Mouse (Mus musculus) liver, embryonic 14 days (tissue): Measurements from ENCODE around the gene Oas1f. TPM values are rescaled to one million over a fixed set of nuclear protein-coding genes. Genes with fewer than 3 reads are reported as not detected.

Experiments
- polyA plus RNA-seq: library from polyadenylated mRNA; depleted of rRNA; stranded (reverse); fragments of >200 nt; gene quantifications from 2 replicates; pipeline ENCODE4 v1.2.3, GENCODE M21; 2012; rRNA removed

Oas1f gene
- not detected in 2 replicates for polyA plus RNA-seq

DNA sequence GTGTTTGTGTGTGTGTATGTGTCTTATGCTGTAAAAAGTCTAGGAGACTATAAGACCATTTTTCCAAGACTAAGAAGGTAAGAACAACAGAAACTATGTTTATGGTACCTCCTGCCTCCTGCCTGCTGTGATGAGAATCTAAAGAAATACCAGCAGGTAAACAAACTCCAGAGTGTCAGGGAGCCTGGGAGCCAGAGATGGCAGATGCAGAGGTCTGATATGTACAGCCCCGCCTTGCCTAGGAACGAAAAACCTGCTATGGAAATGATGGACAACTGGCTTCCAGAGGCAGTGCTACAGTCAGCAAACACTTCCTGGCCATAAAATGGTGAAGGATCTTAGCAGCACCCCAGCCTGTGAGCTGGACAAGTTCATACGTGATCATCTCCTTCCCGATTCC is at the start of gene Oas1f:
Gene Oas1f, plus strand, starts transcription at position 301 of the 400 bp plus-strand sequence.

DNA sequence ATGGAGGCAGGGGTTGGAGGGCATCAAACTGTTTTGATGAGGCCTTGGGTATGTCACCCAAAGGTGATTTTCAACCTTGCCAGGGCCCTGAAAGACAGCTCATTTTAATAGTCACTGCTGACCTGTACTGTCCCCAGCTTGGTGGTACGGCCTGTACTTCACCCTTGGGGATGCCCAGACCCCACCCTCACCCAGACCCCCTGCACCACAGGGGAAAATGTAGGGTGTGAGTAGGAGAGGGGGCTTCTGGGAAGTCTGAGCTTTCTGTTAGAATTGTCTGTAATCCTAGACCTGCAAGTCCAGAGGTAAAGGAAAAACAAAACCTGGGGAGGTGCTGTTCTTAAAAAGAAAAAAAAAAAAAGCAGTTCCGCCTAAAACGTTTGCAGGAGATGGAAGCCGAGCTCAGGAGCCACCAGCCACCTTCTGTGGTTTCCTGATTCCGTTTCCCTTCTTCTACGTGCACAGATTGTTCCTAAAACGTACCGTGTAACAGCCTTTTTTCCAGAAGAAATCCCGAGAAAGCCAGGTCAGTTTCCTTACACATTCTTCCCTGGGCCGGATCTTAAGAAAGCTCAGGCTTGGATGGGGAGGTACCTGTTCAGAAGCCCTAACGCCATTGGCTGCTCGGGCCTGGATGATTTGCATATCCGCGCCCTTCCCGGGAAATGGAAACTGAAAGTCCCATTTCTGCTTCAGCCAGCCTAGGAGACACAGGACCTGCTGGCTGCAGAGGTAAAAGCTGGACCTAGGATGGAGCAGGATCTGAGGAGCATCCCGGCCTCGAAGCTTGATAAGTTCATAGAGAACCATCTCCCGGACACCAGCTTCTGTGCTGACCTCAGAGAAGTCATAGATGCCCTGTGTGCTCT is 35.0 kb upstream of the Oas1f start, which contains the start of gene Oas1c:
Gene Oas1c, minus strand, starts transcription at position 564 of the 869 bp plus-strand sequence.

DNA sequence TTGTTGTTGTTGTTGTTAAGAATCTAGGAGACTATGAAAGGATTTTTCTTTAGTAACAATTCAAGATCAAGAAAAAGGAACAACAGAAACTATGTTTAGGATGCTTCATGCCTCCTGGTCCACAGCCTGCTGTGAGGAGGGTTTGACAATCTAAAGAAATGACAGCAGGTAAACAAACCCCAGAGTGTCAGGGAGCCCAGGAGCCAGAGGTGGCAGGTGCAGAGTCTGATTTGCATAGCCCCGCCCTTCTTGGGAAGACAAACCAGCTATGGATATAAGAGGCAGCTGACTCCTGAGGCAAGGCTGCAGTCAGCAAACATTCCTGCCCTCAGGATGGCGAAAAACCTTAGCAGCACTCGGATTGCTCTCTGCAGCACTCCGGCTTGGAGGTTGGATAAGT is 14.0 kb downstream of the Oas1f start, which contains the start of gene Oas1h:
Gene Oas1h, plus strand, starts transcription at position 301 of the 400 bp plus-strand sequence.

DNA sequence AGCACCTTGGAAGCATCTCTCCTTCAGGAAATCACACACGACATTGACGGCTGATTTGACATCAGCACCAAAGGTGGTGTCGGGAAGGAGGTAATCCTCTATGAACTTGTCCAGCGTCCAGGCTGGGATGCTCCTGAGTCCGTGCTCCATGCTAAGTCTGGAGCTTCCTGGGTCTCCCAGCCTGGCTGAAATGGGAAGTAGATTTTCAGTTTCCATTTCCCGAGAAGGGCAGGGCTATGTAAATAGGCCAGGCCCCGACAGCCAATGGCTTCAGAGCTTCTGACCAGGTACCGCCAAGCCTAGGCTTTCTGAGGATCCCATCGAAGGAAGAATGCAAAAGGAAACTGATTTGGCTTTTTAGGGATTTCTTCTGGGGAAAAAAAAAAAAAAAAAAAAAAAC is 40.2 kb downstream of the Oas1f start, which contains the start of gene Oas1g:
Gene Oas1g, minus strand, starts transcription at position 201 of the 400 bp plus-strand sequence.

DNA sequence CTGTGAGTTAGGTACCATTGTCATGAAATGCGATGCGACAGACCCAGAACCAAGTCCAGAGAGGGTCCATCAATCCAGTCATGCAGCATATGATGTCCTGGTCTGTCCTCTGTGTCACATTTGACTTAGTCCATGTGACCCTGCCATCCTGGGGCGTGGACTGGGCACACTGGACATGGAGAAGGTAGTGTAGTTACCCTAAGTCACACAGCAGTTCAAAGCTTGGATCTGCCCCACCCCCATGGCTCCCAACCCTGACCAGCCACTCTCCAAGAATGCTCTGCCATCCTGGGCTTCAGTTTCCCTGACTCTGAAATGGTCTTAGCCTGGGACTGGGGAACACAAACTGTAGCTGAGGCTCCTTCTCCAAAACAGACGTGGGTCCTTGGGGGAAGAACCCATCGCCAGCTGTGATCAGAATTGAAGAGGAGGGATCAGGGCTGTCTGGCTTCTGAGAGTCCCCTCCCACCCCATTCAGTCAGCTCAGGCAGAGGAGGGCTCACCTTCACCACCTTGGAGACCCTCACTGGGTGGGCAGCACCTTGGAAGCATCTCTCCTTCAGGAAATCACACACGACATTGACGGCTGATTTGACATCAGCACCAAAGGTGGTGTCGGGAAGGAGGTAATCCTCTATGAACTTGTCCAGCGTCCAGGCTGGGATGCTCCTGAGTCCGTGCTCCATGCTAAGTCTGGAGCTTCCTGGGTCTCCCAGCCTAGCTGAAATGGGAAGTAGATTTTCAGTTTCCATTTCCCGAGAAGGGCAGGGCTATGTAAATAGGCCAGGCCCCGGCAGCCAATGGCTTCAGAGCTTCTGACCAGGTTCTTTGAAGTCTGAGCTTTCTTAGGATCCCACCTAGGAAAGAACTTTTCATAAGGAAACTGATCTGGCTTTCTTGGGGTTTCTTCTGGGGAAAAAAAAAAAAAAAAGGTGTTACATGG is 59.9 kb downstream of the Oas1f start, which contains the start of gene Oas1a:
Gene Oas1a, minus strand, starts transcription at position 731 of the 943 bp plus-strand sequence.

Other genes with a start within 250 kb of the Oas1f start
- gene Rita1, start 234.8 kb upstream of the Oas1f start, polyA plus RNA-seq, result 4.2 and 5.6 TPM in 2 replicates
- gene Ddx54, start 234.6 kb upstream of the Oas1f start, polyA plus RNA-seq, result 12.0 and 12.6 TPM in 2 replicates
- gene Cfap73, start 213.1 kb upstream of the Oas1f start, polyA plus RNA-seq, result not detected in 2 replicates
- 0.07 and 0.08 TPM in 2 replicates for gene Rasal1, start 198.6 kb upstream of the Oas1f start, polyA plus RNA-seq
- 0.03 and 0.15 TPM in 2 replicates for gene Dtx1, start 135.4 kb upstream of the Oas1f start, polyA plus RNA-seq
- 1.3 and 2.1 TPM in 2 replicates for gene Oas2, start 97.5 kb upstream of the Oas1f start, polyA plus RNA-seq
- gene Oas3, start 69.7 kb upstream of the Oas1f start, polyA plus RNA-seq, result 0.19 and 1.0 TPM in 2 replicates
- 0.01 TPM in 1 of 2 replicates, not detected in the other for gene Oas1e, start 51.8 kb upstream of the Oas1f start, polyA plus RNA-seq
- 0.15 and 0.44 TPM in 2 replicates for gene Oas1c, start 34.9 kb upstream of the Oas1f start, polyA plus RNA-seq
- gene Oas1h, start 14.1 kb downstream of the Oas1f start, polyA plus RNA-seq, result not detected in 2 replicates
- 0.72 and 1.6 TPM in 2 replicates for gene Oas1g, start 40.2 kb downstream of the Oas1f start, polyA plus RNA-seq
- 2.2 and 4.4 TPM in 2 replicates for gene Oas1a, start 60.2 kb downstream of the Oas1f start, polyA plus RNA-seq
- not detected in 2 replicates for gene Oas1d, start 67.2 kb downstream of the Oas1f start, polyA plus RNA-seq
- under 0.01 TPM in 1 of 2 replicates, not detected in the other for gene Rph3a, start 162.7 kb downstream of the Oas1f start, polyA plus RNA-seq